Mouse (Mus musculus) limb, embryonic 14.5 days (tissue): ENCODE data around the gene Slc16a8. TPM values are rescaled to one million over a fixed set of nuclear protein-coding genes. Genes with fewer than 3 reads are reported as not detected.

ENCODE experiments used
- ATAC-seq: fragments of 200-750 bp; cut with Nextera tagmentation; 2 replicates; pipeline ENCODE4 v1.8.0; 2017; ENCODE audit warnings: low read depth, moderate number of reproducible peaks, moderate TSS enrichment; ENCODE audit not compliant: low FRiP score
- DNase-seq: peaks from one replicate; pipeline ENCODE4 v3.0.0-alpha.2; 2015; ENCODE audit warnings: low spot score
- H3K27ac ChIP-seq: fragments of 300-500 bp; sonication (generic); replicated peaks from 2 replicates; pipeline ENCODE4 v1.5.1; 2014; ENCODE audit warnings: low read depth, mild to moderate bottlenecking, low read length, moderate library complexity, mixed read lengths
- H3K27me3 ChIP-seq: fragments of 300-500 bp; sonication (generic); 2 replicates; pipeline ENCODE4 v1.6.1; 2014; ENCODE audit warnings: low read length, mixed read lengths; ENCODE audit not compliant: control insufficient read depth, insufficient read depth
- H3K36me3 ChIP-seq: fragments of 300-500 bp; sonication (generic); 2 replicates; pipeline ENCODE4 v1.6.1; 2014; ENCODE audit warnings: mild to moderate bottlenecking, low read length, moderate library complexity, mixed read lengths; ENCODE audit not compliant: control insufficient read depth, insufficient read depth
- H3K4me1 ChIP-seq: fragments of 300-500 bp; sonication (generic); 2 replicates; pipeline ENCODE4 v1.6.1; 2014; ENCODE audit warnings: antibody characterized with exemption, low read length, mixed read lengths; ENCODE audit not compliant: control insufficient read depth, insufficient read depth
- H3K4me2 ChIP-seq: fragments of 300-500 bp; sonication (generic); replicated peaks from 2 replicates; pipeline ENCODE4 v1.6.1; 2014; ENCODE audit warnings: low read depth, mild to moderate bottlenecking, low read length, moderate library complexity; ENCODE audit not compliant: severe bottlenecking
- H3K4me3 ChIP-seq: fragments of 300-500 bp; sonication (generic); replicated peaks from 2 replicates; pipeline ENCODE4 v1.5.1; 2014; ENCODE audit warnings: low read length
- H3K9ac ChIP-seq: fragments of 300-500 bp; sonication (generic); 2 replicates; pipeline ENCODE4 v1.6.1; 2014; ENCODE audit warnings: mild to moderate bottlenecking, low read depth, low read length, moderate library complexity; ENCODE audit not compliant: severe bottlenecking
- H3K9me3 ChIP-seq: fragments of 300-500 bp; sonication (generic); 2 replicates; pipeline ENCODE4 v1.6.1; 2016; ENCODE audit warnings: low read length; ENCODE audit not compliant: control insufficient read depth
- POLR2A ChIP-seq: fragments of 200-500 bp; IDR thresholded peaks from 2 replicates; pipeline ENCODE4 v1.8.0; 2012; ENCODE audit warnings: inconsistent platforms, mild to moderate bottlenecking, moderate library complexity, borderline replicate concordance; ENCODE audit not compliant: insufficient read depth, insufficient read length; ENCODE audit errors: extremely low read depth
- WGBS: fragments of 180-500 bp; shearing (Covaris S2); extraction: QIAGEN DNeasy Blood & Tissue Kit; methylation state at CpG from one replicate; pipeline ENCODE4 v1.1.7; 2014; 5-methylcytosine and 5-hydroxymethylcytosine counted together
- polyA plus RNA-seq, 2 experiments: library from polyadenylated mRNA; depleted of rRNA in 1 of 2; stranded (reverse) in 1 of 2; unstranded in 1 of 2; fragments of >200 nt; fragmentation: Nextera tagmentation in 1 of 2; extraction: Ambion mirVana in 1 of 2; gene quantifications; 2 replicates each; pipeline versions ENCODE4 v1.2.1 to v1.2.3; 2012 to 2014

Slc16a8 gene
- polyA plus RNA-seq, 2 experiments = 0.16 to 0.51 TPM

DNA sequence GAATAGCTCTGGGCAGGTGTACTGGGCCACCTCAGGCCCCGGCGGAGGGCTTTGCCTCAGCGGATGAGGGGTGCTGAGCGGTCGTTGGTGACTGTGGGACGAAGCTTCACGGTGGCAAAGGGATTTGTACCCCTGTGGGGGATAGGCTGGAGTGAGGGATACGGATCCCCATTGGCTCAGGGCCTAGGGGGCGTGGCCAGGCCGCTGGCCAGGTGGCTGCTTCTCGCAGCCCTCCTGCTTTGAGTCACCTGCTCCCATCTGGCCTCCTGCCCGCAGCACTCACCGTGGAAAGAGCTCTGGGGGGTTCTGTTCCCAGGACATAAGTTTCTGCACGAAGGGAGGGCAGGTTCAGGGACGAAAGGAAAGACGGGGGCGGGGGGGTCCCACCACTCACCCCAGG, 4.0 kb upstream of the Slc16a8 start:
- WGBS = 28% methylated on average over 13 of the region's 17 CpGs
- no peak overlapping the region for H3K4me2 ChIP-seq
- no peak overlapping the region for H3K27ac ChIP-seq
- peaks cover 23% of the 10 kb centered on the region; the same call in 1 of the 2 replicates for H3K27me3 ChIP-seq
- H3K4me3 ChIP-seq = no peak overlapping the region
- ATAC-seq = no peak
- H3K36me3 ChIP-seq = no peaks in the 10 kb centered on the region
- DNase-seq = no peak
- H3K9me3 ChIP-seq = no peaks in the 10 kb centered on the region
- no peaks in the 10 kb centered on the region for H3K4me1 ChIP-seq
- TF ChIP-seq POLR2A = no peak
- H3K9ac ChIP-seq = no peak overlapping the region

DNA sequence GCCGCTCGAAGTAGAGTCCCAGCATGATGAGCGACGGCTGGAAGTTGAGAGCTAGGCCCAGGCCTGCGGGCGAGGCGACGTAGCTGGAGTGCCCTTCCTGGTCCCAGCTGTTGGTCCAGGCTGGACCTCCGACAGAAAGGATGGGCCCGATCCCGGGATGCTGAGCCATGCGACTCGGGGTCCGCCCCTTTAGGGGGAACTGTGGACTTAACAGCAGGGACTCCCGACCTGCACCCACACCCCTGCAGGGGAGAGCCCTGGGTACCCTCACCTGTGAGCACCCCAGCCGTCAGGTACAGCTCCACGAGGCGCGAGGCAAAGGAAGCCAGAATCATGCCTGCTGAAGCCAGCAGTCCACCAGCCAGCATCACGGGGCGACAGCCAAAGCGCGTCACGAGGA, 2.0 kb downstream of the Slc16a8 start:
- no peak overlapping the region for H3K27ac ChIP-seq
- H3K9ac ChIP-seq = peak overlapping the region; percentile 66
- 0 out of 2 replicates have a peak, but pooled peaks have one; percentile 7 for ATAC-seq
- peak overlapping the region; percentile 40 for H3K4me3 ChIP-seq
- no peak for TF ChIP-seq POLR2A
- H3K36me3 ChIP-seq = peaks cover 22% of the 10 kb centered on the region
- no peak for DNase-seq
- peaks cover 10% of the 10 kb centered on the region for H3K4me1 ChIP-seq
- peak overlapping the region; percentile 85 for H3K4me2 ChIP-seq
- H3K27me3 ChIP-seq = peaks cover 37% of the 10 kb centered on the region
- 25% methylated on average over 21 of the region's 24 CpGs for WGBS
- no peaks in the 10 kb centered on the region for H3K9me3 ChIP-seq

DNA sequence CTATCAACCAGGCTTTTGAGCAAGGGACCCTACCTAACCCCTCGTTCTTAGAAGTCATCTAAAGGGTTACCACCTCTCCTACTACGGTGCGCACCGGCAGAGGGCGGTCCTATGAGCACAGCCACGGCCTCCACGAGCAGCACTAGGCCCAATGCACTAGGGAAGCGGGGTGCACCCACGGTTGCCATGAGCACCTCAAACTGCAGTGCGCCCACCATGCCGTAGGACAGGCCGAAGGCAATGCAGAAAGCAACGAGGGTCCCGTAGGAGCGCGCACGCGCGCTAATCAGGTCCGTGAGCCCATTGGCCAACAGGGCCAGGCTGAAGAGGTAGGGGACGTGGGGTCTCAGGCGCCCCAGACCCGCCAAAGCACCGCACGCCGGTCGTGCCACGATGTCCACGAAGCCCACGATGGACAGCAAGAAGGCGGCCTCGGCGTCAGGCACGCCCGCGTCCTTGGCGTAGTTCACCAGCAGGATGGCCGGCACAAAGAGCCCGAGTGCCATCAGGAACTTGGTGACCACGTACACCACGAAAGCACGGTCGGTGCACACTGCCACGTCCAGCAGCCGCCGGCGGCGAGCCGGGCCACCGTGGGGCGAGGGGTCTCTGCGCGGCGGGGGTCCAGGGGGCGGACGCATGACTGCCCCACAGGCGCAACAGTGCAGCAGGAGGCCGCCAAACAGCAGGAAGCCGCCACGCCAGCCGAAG, 2.6 kb downstream of the Slc16a8 start:
- DNase-seq = peak; percentile 34
- 1% methylated on average over 53 of the region's 61 CpGs for WGBS

GRCm38 (mm10) chr15:79251168-79251567, 3.4 kb downstream of the Slc16a8 start:
- H3K9me3 ChIP-seq = no peaks in the 10 kb centered on the region
- peaks cover 10% of the 10 kb centered on the region for H3K4me1 ChIP-seq
- DNase-seq = no peak
- TF ChIP-seq POLR2A = no peak
- H3K36me3 ChIP-seq = peaks cover 35% of the 10 kb centered on the region
- peaks cover 37% of the 10 kb centered on the region for H3K27me3 ChIP-seq
- H3K4me3 ChIP-seq = no peak overlapping the region
- H3K27ac ChIP-seq = no peak overlapping the region
- no peak overlapping the region for H3K9ac ChIP-seq
- H3K4me2 ChIP-seq = no peak overlapping the region
- ATAC-seq = no peak
- 42% methylated on average over 7 of the region's 7 CpGs for WGBS

More for the DNA sequence above, 2.6 kb downstream of the Slc16a8 start:
- Histone ChIP-seq H3K36me3 (peaks cover 28% of the 10 kb centered on the region), H3K9me3 (no peaks in the 10 kb centered on the region), H3K27ac (no peak overlapping the region), H3K4me3 (peak overlapping the region; percentile 40), H3K27me3 (peaks cover 37% of the 10 kb centered on the region), H3K4me1 (peaks cover 10% of the 10 kb centered on the region), H3K9ac (peak overlapping the region; percentile 66), H3K4me2 (peak overlapping the region; percentile 85)
- peak; percentile 64 for ATAC-seq
- TF ChIP-seq POLR2A = no peak

GRCm38 (mm10) chr15:79250236-79250635, 4.3 kb downstream of the Slc16a8 start:
- ATAC-seq (no peak), DNase-seq (no peak)
- TF ChIP-seq POLR2A = no peak
- H3K9me3 ChIP-seq = no peaks in the 10 kb centered on the region
- no peak overlapping the region for H3K4me3 ChIP-seq
- no peak overlapping the region for H3K4me2 ChIP-seq
- H3K27me3 ChIP-seq = peaks cover 37% of the 10 kb centered on the region
- peaks cover 10% of the 10 kb centered on the region for H3K4me1 ChIP-seq
- 63% methylated on average over 2 of the region's 2 CpGs for WGBS
- H3K36me3 ChIP-seq = peaks cover 44% of the 10 kb centered on the region
- no peak overlapping the region for H3K27ac ChIP-seq
- H3K9ac ChIP-seq = no peak overlapping the region
